Comparison of ENCODE assay signal across 8 mouse cellular contexts in genomic region chr10:81176466-81177271, GRCm38 (mm10). TPM values are rescaled to one million over a fixed set of nuclear protein-coding genes. Genes with fewer than 3 reads are reported as not detected.
DNase-seq lines count a peak whose midpoint lies in the region; ATAC-seq lines count a peak whose summit lies in the region.

Gene Eef2, plus strand, starts transcription at chr10:81176631.

- peak; percentile 99 to 100 for DNase-seq in adrenal gland, adult (ENCODE audit: inconsistent age in 2 of 2, low spot score in 1 of 2)
- peak; percentile 99 for DNase-seq in embryo, embryonic 10 days (ENCODE audit: low spot score)
- peak; percentile 100 for DNase-seq in gastrocnemius, postnatal 14 days
- DNase-seq in left cerebral cortex, adult 9 months (ENCODE audit: low spot score in 2 of 2): peak; percentile 92 to 98
- DNase-seq in right cerebral cortex, adult 2 months (ENCODE audit: low spot score in 2 of 2): peak; percentile 98 to 99
- DNase-seq in urinary bladder, postnatal 10 days (ENCODE audit: low spot score): peak; percentile 99

- H3K4me3 ChIP-seq in megakaryocyte, embryonic 14.5 days (replicated peaks): peak within 1 kb of the TSS; percentile 98

- peaks cover 45% of the 10 kb centered on the region for H3K36me3 ChIP-seq in megakaryocyte, embryonic 14.5 days (replicated peaks; ENCODE audit: low read length)

- intact Hi-C loops in gastrocnemius, postnatal 14 days (cut with DNase I; ENCODE audit: low total_unique reads): no loop called here

- ATAC-seq in inflammation-experienced regulatory T-cells, adult 6 months: peak; percentile 68

- peaks cover 83% of the 10 kb centered on the region for H3K4me1 ChIP-seq in megakaryocyte, embryonic 14.5 days

- no peaks in the 10 kb centered on the region for H3K27me3 ChIP-seq in megakaryocyte, embryonic 14.5 days (replicated peaks)

- H3K9me3 ChIP-seq in megakaryocyte, embryonic 14.5 days: no peaks in the 10 kb centered on the region

RNA-seq across cellular contexts. Expression of gene Eef2, which starts in this region (rescaled TPM):
- 100 to 1,000 TPM; 892 to 898 TPM for total RNA-seq in gastrocnemius, postnatal 14 days (2021)
- polyA plus RNA-seq in inflammation-experienced regulatory T-cells, adult 6 months (2017; shearing (Covaris generic)): 1,000 to 10,000 TPM in 1 of 3 experiments, 100 to 1,000 TPM in 2; 925 to 1,158 (median 972) TPM
- polyA plus RNA-seq in megakaryocyte, embryonic 14.5 days (2012; ENCODE audit: insufficient read depth, low replicate concordance): 439 and 1,295 TPM in 2 replicates

Comparison
In these comparisons a context has a peak if more than half of its experiments do, and no peak if none do; other contexts are left out.
1. Peak in every context shown above with its lines: DNase-seq, ATAC-seq and H3K4me3 ChIP-seq.